Mouse (Mus musculus) MEL (cell line): ENCODE measurements at regions not wholly inside any gene's neighbourhood (a gene's known extent, or its start where the extent isn't known, plus 50 kb on each side); places are given as distances from the start of the nearest gene placed in this dataset.

ENCODE experiments used
- DNase-seq: peaks from one replicate; pipeline ENCODE4 v3.0.0; 2011; ENCODE audit warnings: low read depth, low spot score
- H3K27ac ChIP-seq: 2 replicates; pipeline ENCODE4 v1.5.1; 2012; ENCODE audit warnings: low read depth, mild to moderate bottlenecking, control low read depth, low read length, moderate library complexity; ENCODE audit not compliant: control insufficient read depth
- H3K27me3 ChIP-seq, 2 experiments: fragments of 150-350 bp in 1 of 2; sonication (generic) in 1 of 2; 2 replicates each; pipeline ENCODE4 v1.6.1; 2012; ENCODE audit warnings: low read length in 2 of 2, mild to moderate bottlenecking in 2 of 2, improper control_type of control experiment in 1 of 2, moderate library complexity in 1 of 2; ENCODE audit not compliant: insufficient read depth in 2 of 2, control insufficient read depth in 1 of 2
- H3K36me3 ChIP-seq, 2 experiments: 2 replicates each; pipeline ENCODE4 v1.6.1; 2012 to 2014; ENCODE audit warnings: low read length in 2 of 2, improper control_type of control experiment in 1 of 2, inconsistent platforms in 1 of 2, mild to moderate bottlenecking in 1 of 2; ENCODE audit not compliant: insufficient read depth in 2 of 2, control insufficient read depth in 1 of 2
- H3K4me1 ChIP-seq, 2 experiments: fragments of 150-350 bp in 1 of 2; sonication (generic) in 1 of 2; 2 replicates each; pipeline ENCODE4 v1.6.1; 2012; ENCODE audit warnings: low read length in 2 of 2, improper control_type of control experiment in 1 of 2, mild to moderate bottlenecking in 1 of 2; ENCODE audit not compliant: insufficient read depth in 2 of 2, control insufficient read depth in 1 of 2
- H3K4me3 ChIP-seq, 2 experiments: fragments of 150-350 bp in 1 of 2; sonication (generic) in 1 of 2; 2 replicates each; pipeline ENCODE4 v1.5.1; 2012; ENCODE audit warnings: low read depth in 2 of 2, low read length in 2 of 2, mild to moderate bottlenecking in 2 of 2, moderate library complexity in 2 of 2, control low read depth in 1 of 2, improper control_type of control experiment in 1 of 2; ENCODE audit not compliant: control insufficient read depth in 1 of 2, insufficient read depth in 1 of 2
- H3K79me2 ChIP-seq: 2 replicates; pipeline ENCODE4 v1.6.1; 2012; ENCODE audit warnings: mild to moderate bottlenecking, low read length, moderate library complexity; ENCODE audit not compliant: control insufficient read depth, poor library complexity, insufficient read depth
- H3K9ac ChIP-seq: 2 replicates; pipeline ENCODE4 v1.6.1; 2012; ENCODE audit warnings: low read depth, mild to moderate bottlenecking, control low read depth, low read length, moderate library complexity; ENCODE audit not compliant: control insufficient read depth, poor library complexity, severe bottlenecking
- H3K9me3 ChIP-seq: fragments of 150-350 bp; sonication (generic); replicated peaks from 2 replicates; pipeline ENCODE4 v1.6.1; 2012; ENCODE audit warnings: mild to moderate bottlenecking, low read length, improper control_type of control experiment, moderate library complexity; ENCODE audit not compliant: insufficient read depth
- BHLHE40 ChIP-seq: IDR thresholded peaks from 2 replicates; pipeline ENCODE4 v1.6.1; 2012; ENCODE audit warnings: low read depth, mild to moderate bottlenecking, inconsistent platforms, low read length, improper control_type of control experiment, borderline replicate concordance
- CHD1 ChIP-seq: IDR thresholded peaks from 2 replicates; pipeline ENCODE4 v1.6.1; 2012; ENCODE audit warnings: low read depth, mild to moderate bottlenecking, inconsistent platforms, low read length, improper control_type of control experiment
- ELF1 ChIP-seq: IDR thresholded peaks from 2 replicates; pipeline ENCODE4 v1.6.1; 2014; ENCODE audit warnings: low read depth, mild to moderate bottlenecking, inconsistent platforms, low read length, improper control_type of control experiment, moderate library complexity
- ETS1 ChIP-seq: IDR thresholded peaks from 2 replicates; pipeline ENCODE4 v1.6.1; 2012; ENCODE audit warnings: low read depth, mild to moderate bottlenecking, inconsistent platforms, low read length, improper control_type of control experiment, moderate library complexity
- HCFC1 ChIP-seq: IDR thresholded peaks from 2 replicates; pipeline ENCODE4 v1.6.1; 2012; ENCODE audit warnings: low read depth, mild to moderate bottlenecking, inconsistent platforms, low read length, improper control_type of control experiment, moderate library complexity
- JUND ChIP-seq: IDR thresholded peaks from 2 replicates; pipeline ENCODE4 v1.6.1; 2011; ENCODE audit warnings: low read depth, mild to moderate bottlenecking, improper control_type of control experiment, low read length
- MAFK ChIP-seq: IDR thresholded peaks from 2 replicates; pipeline ENCODE4 v1.6.1; 2011; ENCODE audit warnings: low read depth, mild to moderate bottlenecking, low read length, improper control_type of control experiment, borderline replicate concordance
- MAX ChIP-seq: IDR thresholded peaks from 2 replicates; pipeline ENCODE4 v1.6.1; 2011; ENCODE audit warnings: low read length, improper control_type of control experiment
- MEF2A ChIP-seq: IDR thresholded peaks from 2 replicates; pipeline ENCODE4 v1.6.1; 2014; ENCODE audit warnings: low read depth, mild to moderate bottlenecking, inconsistent platforms, low read length, improper control_type of control experiment; ENCODE audit not compliant: poor library complexity, insufficient replicate concordance, severe bottlenecking; ENCODE audit errors: extremely low read depth
- MXI1 ChIP-seq: IDR thresholded peaks from 2 replicates; pipeline ENCODE4 v1.6.1; 2011; ENCODE audit warnings: mild to moderate bottlenecking, low read depth, low read length, improper control_type of control experiment
- MYB ChIP-seq: IDR thresholded peaks from 2 replicates; pipeline ENCODE4 v1.6.1; 2011; ENCODE audit warnings: mild to moderate bottlenecking, low read depth, low read length, improper control_type of control experiment
- MYC ChIP-seq: IDR thresholded peaks from 2 replicates; pipeline ENCODE4 v1.6.1; 2011; ENCODE audit warnings: low read depth, mild to moderate bottlenecking, low read length, improper control_type of control experiment, moderate library complexity
- NELFE ChIP-seq: IDR thresholded peaks from 2 replicates; pipeline ENCODE4 v1.6.1; 2011; ENCODE audit warnings: low read depth, low read length, improper control_type of control experiment
- POLR2A ChIP-seq, 2 experiments: IDR thresholded peaks; 2 replicates each; pipeline ENCODE4 v1.6.1; 2011 to 2012; ENCODE audit warnings: low read length in 2 of 2, mild to moderate bottlenecking in 2 of 2, control low read depth in 1 of 2, improper control_type of control experiment in 1 of 2, low read depth in 1 of 2, moderate library complexity in 1 of 2; ENCODE audit not compliant: control insufficient read depth in 1 of 2, insufficient read depth in 1 of 2, poor library complexity in 1 of 2
- POLR2AphosphoS2 ChIP-seq: IDR thresholded peaks from 2 replicates; pipeline ENCODE4 v1.6.1; 2011; ENCODE audit warnings: low read length, improper control_type of control experiment
- RCOR1 ChIP-seq: IDR thresholded peaks from 2 replicates; pipeline ENCODE4 v1.6.1; 2012; ENCODE audit warnings: low read depth, mild to moderate bottlenecking, inconsistent platforms, low read length, improper control_type of control experiment
- SIN3A ChIP-seq: IDR thresholded peaks from 2 replicates; pipeline ENCODE4 v1.6.1; 2012; ENCODE audit warnings: low read length, improper control_type of control experiment, inconsistent platforms
- SMC3 ChIP-seq: IDR thresholded peaks from 2 replicates; pipeline ENCODE4 v1.6.1; 2011; ENCODE audit warnings: low read depth, low read length, improper control_type of control experiment
- TBP ChIP-seq: IDR thresholded peaks from 2 replicates; pipeline ENCODE4 v1.8.0; 2011; ENCODE audit warnings: low read depth, low read length, improper control_type of control experiment
- TCF12 ChIP-seq: IDR thresholded peaks from 2 replicates; pipeline ENCODE4 v1.6.1; 2014; ENCODE audit warnings: low read depth, mild to moderate bottlenecking, inconsistent platforms, low read length, improper control_type of control experiment, moderate library complexity
- UBTF ChIP-seq: IDR thresholded peaks from 2 replicates; pipeline ENCODE4 v1.6.1; 2012; ENCODE audit warnings: low read depth, mild to moderate bottlenecking, inconsistent platforms, low read length, improper control_type of control experiment, moderate library complexity, borderline replicate concordance; ENCODE audit not compliant: insufficient read depth
- USF2 ChIP-seq, 2 experiments: IDR thresholded peaks; 2 replicates each; pipeline ENCODE4 v1.6.1; 2011 to 2012; ENCODE audit warnings: improper control_type of control experiment in 2 of 2, low read length in 2 of 2, borderline replicate concordance in 1 of 2, inconsistent platforms in 1 of 2, low read depth in 1 of 2, mild to moderate bottlenecking in 1 of 2; ENCODE audit not compliant: insufficient read depth in 1 of 2
- ZC3H11A ChIP-seq: IDR thresholded peaks from 2 replicates; pipeline ENCODE4 v1.6.1; 2012; ENCODE audit warnings: low read depth, mild to moderate bottlenecking, inconsistent platforms, low read length, improper control_type of control experiment
- ZMIZ1 ChIP-seq: IDR thresholded peaks from 2 replicates; pipeline ENCODE4 v1.6.1; 2012; ENCODE audit warnings: low read depth, mild to moderate bottlenecking, inconsistent platforms, low read length, improper control_type of control experiment, moderate library complexity
- ZNF384 ChIP-seq: IDR thresholded peaks from 2 replicates; pipeline ENCODE4 v1.6.1; 2012; ENCODE audit warnings: low read depth, mild to moderate bottlenecking, inconsistent platforms, low read length, improper control_type of control experiment

- no peaks in the 10 kb centered on the region for H3K4me1 ChIP-seq
- H3K4me3 ChIP-seq = no peak overlapping the region
- no peak overlapping the region for H3K9ac ChIP-seq
- TF ChIP-seq ELF1 = no peak
- TF ChIP-seq ZNF384 = no peak
- no peak for TF ChIP-seq MEF2A
- TF ChIP-seq CHD1 = no peak
- no peak for TF ChIP-seq USF2 (IDR thresholded peaks at IDR 0.05; ENCODE audit: borderline replicate concordance in 1 of 2, insufficient read depth in 1 of 2, low read depth in 1 of 2, low read length in 2 of 2)
- no peak for TF ChIP-seq BHLHE40
- no peak for TF ChIP-seq MYC
- no peak for TF ChIP-seq ETS1
- TF ChIP-seq ZMIZ1 = no peak
- TF ChIP-seq RCOR1 = no peak
- TF ChIP-seq MAX = no peak
- TF ChIP-seq MYB = no peak
- no peak for TF ChIP-seq NELFE
- no peak for TF ChIP-seq ZC3H11A
- no peaks in the 10 kb centered on the region for H3K79me2 ChIP-seq
- H3K27ac ChIP-seq = no peak overlapping the region
- H3K36me3 ChIP-seq = no peaks in the 10 kb centered on the region
- no peaks in the 10 kb centered on the region for H3K27me3 ChIP-seq
- DNase-seq = no peak
- H3K9me3 ChIP-seq = no peaks in the 10 kb centered on the region
These were observed 144.8 kb downstream of the Pcdh20 start for GRCm38 (mm10) chr14:88326411-88326810.

DNA sequence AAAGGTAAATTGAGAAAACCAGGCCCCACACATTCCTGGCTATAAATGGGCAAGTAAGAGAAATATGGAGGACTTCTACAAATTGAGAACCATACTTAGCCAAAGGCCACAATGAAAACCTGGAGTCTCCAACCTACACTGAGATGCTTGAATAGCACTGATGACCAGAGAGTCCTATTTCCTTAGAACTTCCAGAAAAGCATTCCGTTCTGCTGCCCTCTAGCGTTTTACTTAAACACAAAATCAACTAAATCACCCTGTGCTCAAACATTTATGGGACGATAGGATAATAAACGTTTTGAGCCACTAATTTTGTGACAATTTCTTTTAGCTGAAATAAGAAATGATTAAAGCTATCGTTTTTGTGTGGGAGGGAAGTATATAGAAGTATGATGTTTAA lies 192.9 kb downstream of the Pcdh20 start:
- no peaks in the 10 kb centered on the region for H3K79me2 ChIP-seq

More for the DNA sequence above, 192.9 kb downstream of the Pcdh20 start:
- H3K4me1 ChIP-seq = no peaks in the 10 kb centered on the region
- no peak overlapping the region for H3K9ac ChIP-seq
- no peak for DNase-seq
- TF ChIP-seq TCF12 = no peak
- no peak for TF ChIP-seq POLR2AphosphoS2
- no peak for TF ChIP-seq ZNF384
- TF ChIP-seq SIN3A = no peak
- no peak for TF ChIP-seq SMC3
- no peak for TF ChIP-seq UBTF
- no peak for TF ChIP-seq HCFC1
- TF ChIP-seq POLR2A (IDR thresholded peaks at IDR 0.05; ENCODE audit: control insufficient read depth in 1 of 2, insufficient read depth in 1 of 2, low read depth in 1 of 2, low read length in 2 of 2, poor library complexity in 1 of 2) = no peak
- TF ChIP-seq MEF2A = no peak
- no peak for TF ChIP-seq MAX
- TF ChIP-seq MYB = no peak
- TF ChIP-seq BHLHE40 = no peak
- no peak for TF ChIP-seq TBP
- TF ChIP-seq MAFK = no peak
- TF ChIP-seq ZMIZ1 = no peak
- no peak for TF ChIP-seq MXI1
- TF ChIP-seq JUND = no peak
- H3K4me3 ChIP-seq = no peak overlapping the region
- no peaks in the 10 kb centered on the region for H3K36me3 ChIP-seq
- no peak overlapping the region for H3K27ac ChIP-seq
- no peaks in the 10 kb centered on the region for H3K27me3 ChIP-seq
- no peaks in the 10 kb centered on the region for H3K9me3 ChIP-seq
